Mouse (Mus musculus) forebrain, embryonic 16.5 days (tissue): ENCODE measurements around the gene Tnfrsf21. TPM values are rescaled to one million over a fixed set of nuclear protein-coding genes. Genes with fewer than 3 reads are reported as not detected.

Source experiments
- ATAC-seq: fragments of 200-750 bp; cut with Nextera tagmentation; 2 replicates; pipeline ENCODE4 v1.8.0; 2017; ENCODE audit warnings: mild to moderate bottlenecking, moderate library complexity
- H3K27ac ChIP-seq: fragments of 300-500 bp; sonication (generic); 2 replicates; pipeline ENCODE4 v1.5.1; 2014; ENCODE audit warnings: low read length, control low read depth
- H3K27me3 ChIP-seq: fragments of 300-500 bp; sonication (generic); replicated peaks from 2 replicates; pipeline ENCODE4 v1.6.1; 2014; ENCODE audit warnings: low read length; ENCODE audit not compliant: control insufficient read depth, insufficient read depth
- H3K36me3 ChIP-seq: fragments of 300-500 bp; sonication (generic); 2 replicates; pipeline ENCODE4 v1.6.1; 2014; ENCODE audit not compliant: control insufficient read depth, insufficient read depth
- H3K4me1 ChIP-seq: fragments of 300-500 bp; sonication (generic); replicated peaks from 2 replicates; pipeline ENCODE4 v1.6.1; 2014; ENCODE audit warnings: low read length; ENCODE audit not compliant: control insufficient read depth, insufficient read depth
- H3K4me2 ChIP-seq: fragments of 300-500 bp; sonication (generic); 2 replicates; pipeline ENCODE4 v1.6.1; 2014; ENCODE audit warnings: mild to moderate bottlenecking, low read length, control low read depth
- H3K4me3 ChIP-seq: fragments of 300-500 bp; sonication (generic); replicated peaks from 2 replicates; pipeline ENCODE4 v1.5.1; 2014; ENCODE audit warnings: mild to moderate bottlenecking, low read length, control low read depth
- H3K9ac ChIP-seq: fragments of 300-500 bp; sonication (generic); replicated peaks from 2 replicates; pipeline ENCODE4 v1.6.1; 2014; ENCODE audit warnings: low read depth, low read length, control low read depth
- H3K9me3 ChIP-seq: fragments of 300-500 bp; sonication (generic); 2 replicates; pipeline ENCODE4 v1.6.1; 2016; ENCODE audit warnings: low read length; ENCODE audit not compliant: control insufficient read depth
- WGBS: fragments of 180-500 bp; shearing (Covaris S2); extraction: QIAGEN DNeasy Blood & Tissue Kit; methylation state at CpG from one replicate; pipeline ENCODE4 v1.1.7; 2014; 5-methylcytosine and 5-hydroxymethylcytosine counted together
- polyA plus RNA-seq: library from polyadenylated mRNA; unstranded; fragments of >200 nt; fragmentation: Nextera tagmentation; extraction: Ambion mirVana; gene quantifications from 2 replicates; pipeline ENCODE4 v1.2.1, GENCODE M21; 2015

Tnfrsf21 gene
- polyA plus RNA-seq, 1 experiment from 2014 or later, result 67.8 TPM

- no peak overlapping the region for H3K4me3 ChIP-seq
- no peak overlapping the region for H3K9ac ChIP-seq
- H3K4me1 ChIP-seq, result 0 out of 2 replicates have a peak, but pooled peaks cover 3% of the 10 kb centered on the region
- H3K4me2 ChIP-seq, result no peak overlapping the region
- no peaks in the 10 kb centered on the region for H3K9me3 ChIP-seq
- WGBS, result 56% methylated on average over 9 of the region's 9 CpGs
- H3K27me3 ChIP-seq, result no peaks in the 10 kb centered on the region
- H3K36me3 ChIP-seq, result no peaks in the 10 kb centered on the region
- ATAC-seq, result no peak
- no peak overlapping the region for H3K27ac ChIP-seq
Observed at GRCm38 (mm10) chr17:43110168-43110885, 94.0 kb downstream of the Tnfrsf21 start.

GRCm38 (mm10) chr17:43113391-43113984 lies 97.1 kb downstream of the Tnfrsf21 start:
- WGBS, result 58% methylated on average over 9 of the region's 9 CpGs
- no peak for ATAC-seq
- Histone ChIP-seq H3K27me3 (no peaks in the 10 kb centered on the region), H3K36me3 (no peaks in the 10 kb centered on the region), H3K4me2 (no peak overlapping the region), H3K9ac (no peak overlapping the region), H3K4me1 (0 out of 2 replicates have a peak, but pooled peaks cover 3% of the 10 kb centered on the region), H3K9me3 (no peaks in the 10 kb centered on the region), H3K27ac (no peak overlapping the region), H3K4me3 (no peak overlapping the region)

- Histone ChIP-seq H3K36me3 (no peaks in the 10 kb centered on the region), H3K9ac (no peak overlapping the region), H3K4me2 (no peak overlapping the region), H3K27ac (no peak overlapping the region), H3K27me3 (no peaks in the 10 kb centered on the region), H3K4me3 (no peak overlapping the region), H3K9me3 (no peaks in the 10 kb centered on the region), H3K4me1 (0 out of 2 replicates have a peak, but pooled peaks cover 3% of the 10 kb centered on the region)
- peak; percentile 75 for ATAC-seq
- WGBS, result 82% methylated on average over 8 of the region's 8 CpGs
Observed at GRCm38 (mm10) chr17:43114086-43114581, 97.8 kb downstream of the Tnfrsf21 start.

- Histone ChIP-seq H3K4me3 (no peak overlapping the region), H3K4me2 (no peak overlapping the region), H3K9me3 (no peaks in the 10 kb centered on the region), H3K4me1 (0 out of 2 replicates have a peak, but pooled peaks cover 3% of the 10 kb centered on the region), H3K27me3 (no peaks in the 10 kb centered on the region), H3K9ac (no peak overlapping the region), H3K36me3 (no peaks in the 10 kb centered on the region), H3K27ac (no peak overlapping the region)
- no peak for ATAC-seq
- WGBS, result 95% methylated on average over 6 of the region's 6 CpGs
Observed at GRCm38 (mm10) chr17:43114926-43115325, 98.6 kb downstream of the Tnfrsf21 start.

GRCm38 (mm10) chr17:43116748-43117147 lies 100.4 kb downstream of the Tnfrsf21 start:
- Histone ChIP-seq H3K36me3 (no peaks in the 10 kb centered on the region), H3K9me3 (no peaks in the 10 kb centered on the region), H3K4me3 (no peak overlapping the region), H3K4me2 (no peak overlapping the region), H3K9ac (no peak overlapping the region), H3K27ac (no peak overlapping the region), H3K27me3 (no peaks in the 10 kb centered on the region), H3K4me1 (0 out of 2 replicates have a peak, but pooled peaks cover 3% of the 10 kb centered on the region)
- WGBS, result 82% methylated on average over 10 of the region's 10 CpGs
- ATAC-seq, result no peak

GRCm38 (mm10) chr17:43119446-43119845 lies 103.1 kb downstream of the Tnfrsf21 start:
- no peaks in the 10 kb centered on the region for H3K36me3 ChIP-seq
- no peak for ATAC-seq
- no peaks in the 10 kb centered on the region for H3K27me3 ChIP-seq
- H3K9ac ChIP-seq, result no peak overlapping the region
- WGBS, result 87% methylated on average over 12 of the region's 12 CpGs
- H3K4me3 ChIP-seq, result no peak overlapping the region
- H3K4me2 ChIP-seq, result no peak overlapping the region
- no peak overlapping the region for H3K27ac ChIP-seq
- no peaks in the 10 kb centered on the region for H3K9me3 ChIP-seq
- 0 out of 2 replicates have a peak, but pooled peaks cover under 1% of the 10 kb centered on the region for H3K4me1 ChIP-seq

GRCm38 (mm10) chr17:43121096-43121495 lies 104.7 kb downstream of the Tnfrsf21 start:
- Histone ChIP-seq H3K4me1 (no peaks in the 10 kb centered on the region), H3K27me3 (no peaks in the 10 kb centered on the region), H3K36me3 (no peaks in the 10 kb centered on the region), H3K9ac (no peak overlapping the region), H3K4me3 (no peak overlapping the region), H3K27ac (no peak overlapping the region), H3K4me2 (no peak overlapping the region), H3K9me3 (no peaks in the 10 kb centered on the region)
- no peak for ATAC-seq
- WGBS, result 68% methylated on average over 2 of the region's 2 CpGs

- Histone ChIP-seq H3K4me3 (no peak overlapping the region), H3K27me3 (no peaks in the 10 kb centered on the region), H3K4me2 (no peak overlapping the region), H3K9me3 (no peaks in the 10 kb centered on the region), H3K4me1 (no peaks in the 10 kb centered on the region), H3K27ac (no peak overlapping the region), H3K9ac (no peak overlapping the region), H3K36me3 (no peaks in the 10 kb centered on the region)
- 91% methylated on average over 3 of the region's 3 CpGs for WGBS
- no peak for ATAC-seq
Observed at GRCm38 (mm10) chr17:43128305-43128704, 112.0 kb downstream of the Tnfrsf21 start.

GRCm38 (mm10) chr17:43128908-43129533 lies 112.7 kb downstream of the Tnfrsf21 start:
- H3K27me3 ChIP-seq, result no peaks in the 10 kb centered on the region
- H3K4me2 ChIP-seq, result no peak overlapping the region
- H3K4me1 ChIP-seq, result no peaks in the 10 kb centered on the region
- H3K9ac ChIP-seq, result no peak overlapping the region
- H3K9me3 ChIP-seq, result no peaks in the 10 kb centered on the region
- H3K4me3 ChIP-seq, result no peak overlapping the region
- H3K27ac ChIP-seq, result no peak overlapping the region
- no peak for ATAC-seq
- H3K36me3 ChIP-seq, result no peaks in the 10 kb centered on the region
- WGBS, result 93% methylated on average over 7 of the region's 7 CpGs
